Mouse (Mus musculus): ENCODE results near the gene Snn.
"Not testable (repeated sequence)": the region's sequence is repeated elsewhere in the genome, so short reads cannot be mapped to it uniquely, and the experiment has no call there.

The Snn gene

DNA sequence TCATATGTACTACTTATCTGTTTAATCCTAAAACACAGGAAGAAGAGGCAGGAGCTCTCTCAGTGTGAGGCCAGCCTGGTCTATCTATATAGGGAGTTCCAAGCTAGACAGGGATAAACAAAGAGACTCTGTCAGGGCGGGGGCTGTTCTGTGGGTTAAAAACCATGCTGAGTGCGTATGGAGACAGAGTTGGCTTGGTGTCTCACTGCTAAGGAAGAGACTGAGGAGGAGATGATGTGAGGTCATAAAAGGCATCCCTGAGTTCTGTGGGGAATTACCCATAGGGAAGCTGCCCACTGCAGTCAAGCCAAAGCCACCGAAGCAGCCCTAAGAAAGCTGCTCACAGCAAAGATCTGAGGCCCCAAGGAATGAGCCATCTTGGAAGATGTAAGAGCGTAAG lies at the start of gene Snn:
Gene Snn (plus strand): TSS at position 301 of the 400 bp plus-strand sequence.
- no peak for DNase-seq (ENCODE audit: inconsistent ontology term)

DNA sequence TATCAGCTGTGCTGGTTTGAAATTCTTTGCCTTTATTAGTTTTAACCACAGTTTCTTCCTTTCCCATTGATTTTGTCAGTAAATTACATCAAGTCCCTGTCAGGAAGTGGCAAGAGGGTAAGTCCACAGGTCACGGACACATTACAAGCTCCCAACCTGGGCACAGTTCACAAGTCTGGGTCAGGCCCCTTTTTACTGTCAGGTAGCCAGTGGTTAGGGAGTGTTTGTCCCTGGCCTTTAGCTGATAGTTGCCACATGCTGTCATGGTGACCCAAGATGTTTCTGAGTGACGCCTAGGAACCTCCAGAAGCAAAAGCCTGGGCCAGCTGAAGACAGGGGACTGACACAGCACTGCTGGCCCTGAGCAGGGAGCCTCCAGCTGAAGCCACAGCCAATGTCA lies 49.5 kb upstream of the Snn start:
- no peak for DNase-seq (ENCODE audit: inconsistent ontology term)

GRCm38 (mm10) chr16:11011939-11012338 lies 48.8 kb upstream of the Snn start:
- DNase-seq (ENCODE audit: inconsistent ontology term), result no peak

DNA sequence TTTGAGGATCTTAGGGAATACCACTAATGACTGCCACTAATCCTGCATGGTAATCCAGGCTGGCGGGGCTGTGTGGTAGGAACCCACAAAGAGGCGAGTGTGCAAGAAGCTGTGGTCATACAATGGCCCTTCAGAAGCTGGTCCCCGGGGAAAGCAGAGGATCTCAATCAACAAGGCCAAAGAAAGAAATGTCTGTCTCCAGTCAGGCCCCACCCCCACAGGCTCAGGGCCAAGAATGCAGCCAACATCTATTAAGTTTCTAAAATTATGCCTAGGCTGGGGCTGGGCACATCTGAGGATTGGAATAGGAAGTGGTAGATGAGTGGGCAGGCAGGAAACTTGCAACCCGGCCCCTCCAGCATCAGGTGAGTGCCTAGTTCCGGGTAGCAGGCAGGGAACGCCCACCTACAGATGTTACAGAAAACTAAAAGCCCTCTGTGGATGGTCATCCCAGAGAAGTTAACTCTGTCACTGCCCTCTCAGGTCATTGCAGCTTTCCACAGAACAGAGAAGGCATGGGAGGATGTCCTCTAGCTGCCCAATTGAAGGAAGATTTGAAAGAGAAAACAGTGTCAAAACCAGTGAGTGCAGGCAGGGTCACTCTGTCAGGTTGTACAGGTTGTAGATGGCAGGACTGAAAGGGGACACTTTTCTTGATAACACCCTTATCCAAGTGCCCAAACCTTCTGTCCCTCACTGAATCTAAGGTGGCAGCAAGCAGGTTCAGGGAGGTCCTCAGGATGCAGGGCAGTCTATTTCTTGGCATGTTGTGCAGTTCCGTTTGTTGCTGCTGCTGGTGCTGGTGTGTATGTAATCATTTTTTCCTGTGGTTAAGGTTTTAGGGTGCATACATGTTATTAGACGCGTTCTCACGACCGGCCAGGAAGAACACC lies 47.9 kb upstream of the Snn start:
- peak; percentile 96 for DNase-seq (ENCODE audit: inconsistent ontology term)

GRCm38 (mm10) chr16:11013464-11014147 lies 47.1 kb upstream of the Snn start:
- DNase-seq (ENCODE audit: inconsistent ontology term), result not testable (repeated sequence)

- no peak for DNase-seq (ENCODE audit: inconsistent ontology term)
These were observed 46.3 kb upstream of the Snn start for GRCm38 (mm10) chr16:11014407-11014806.

GRCm38 (mm10) chr16:11016353-11016752 lies 44.4 kb upstream of the Snn start:
- peak; percentile 90 for DNase-seq (ENCODE audit: inconsistent ontology term)

DNA sequence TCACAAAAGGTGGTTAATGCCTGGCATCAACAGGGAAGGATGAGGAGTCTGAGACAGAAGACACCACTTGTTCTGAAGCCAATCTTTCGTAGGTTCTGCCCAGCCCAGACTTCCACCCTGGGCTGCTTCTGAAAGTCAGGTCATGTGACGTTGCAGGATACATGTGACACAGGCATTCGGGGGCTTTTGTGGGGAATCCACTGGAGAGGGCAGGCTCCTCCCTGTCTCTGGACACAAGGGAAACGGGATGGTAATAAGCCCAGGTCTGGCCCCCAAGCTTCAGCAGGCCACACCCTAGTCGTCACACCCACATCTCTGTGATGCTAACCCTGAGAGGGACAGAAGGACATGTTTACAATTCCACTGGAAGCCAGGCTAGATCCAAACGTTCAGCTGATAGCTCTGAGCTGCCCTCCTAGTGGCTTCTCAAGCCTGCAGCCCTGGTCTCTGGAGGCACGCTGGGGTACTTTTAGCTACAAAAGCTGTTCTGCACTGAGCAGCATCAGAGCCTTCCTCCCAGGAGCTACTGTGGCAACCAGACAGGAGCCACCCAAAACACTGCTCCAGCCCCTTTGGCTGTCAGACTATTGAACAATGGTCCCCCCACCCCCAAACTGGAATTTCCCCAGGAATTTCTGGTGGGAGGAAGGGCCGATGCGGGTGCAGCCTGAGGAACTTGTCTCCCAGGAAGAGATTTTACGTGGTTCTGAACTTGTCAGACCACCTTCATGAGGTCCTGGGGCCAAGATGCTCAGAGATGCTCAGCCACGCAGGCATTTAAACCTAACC lies 42.7 kb upstream of the Snn start:
- peak; percentile 52 for DNase-seq (ENCODE audit: inconsistent ontology term)

DNA sequence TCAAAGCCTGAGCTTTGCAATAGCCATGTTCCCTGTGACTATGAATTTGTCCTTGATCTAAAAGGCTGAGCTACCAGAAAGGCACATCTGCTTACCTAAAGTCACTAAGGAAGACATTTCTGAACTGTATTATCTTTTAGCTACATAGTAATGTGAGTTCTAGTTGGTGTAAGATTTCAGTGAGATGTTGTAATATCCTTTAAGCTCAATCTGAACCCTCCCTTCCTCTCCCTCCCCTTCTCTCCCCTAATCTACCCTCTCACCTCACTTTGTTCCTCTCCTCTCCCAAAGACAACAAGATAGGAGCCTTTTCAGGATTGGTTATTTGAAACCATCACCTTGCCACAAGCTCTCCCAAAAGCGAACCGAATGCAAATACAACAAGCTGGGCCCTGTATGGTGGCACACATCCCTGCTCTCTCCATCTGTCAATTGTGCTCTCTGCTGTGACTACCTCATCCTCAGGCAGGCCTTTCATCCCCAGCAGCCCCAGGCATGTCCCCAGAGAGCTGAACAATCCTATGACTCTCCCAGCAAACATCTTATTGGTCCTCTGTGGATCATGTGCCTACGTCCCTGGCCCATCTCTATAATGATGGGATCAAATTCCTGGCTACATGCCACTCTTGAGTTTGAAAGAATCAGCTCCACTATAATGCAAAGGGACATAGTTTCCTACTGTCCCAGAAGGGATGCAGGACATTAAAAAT lies 39.2 kb upstream of the Snn start:
- peak; percentile 85 for DNase-seq (ENCODE audit: inconsistent ontology term)

- no peak for DNase-seq (ENCODE audit: inconsistent ontology term)
These were observed 38.6 kb upstream of the Snn start for GRCm38 (mm10) chr16:11022113-11022489.

DNA sequence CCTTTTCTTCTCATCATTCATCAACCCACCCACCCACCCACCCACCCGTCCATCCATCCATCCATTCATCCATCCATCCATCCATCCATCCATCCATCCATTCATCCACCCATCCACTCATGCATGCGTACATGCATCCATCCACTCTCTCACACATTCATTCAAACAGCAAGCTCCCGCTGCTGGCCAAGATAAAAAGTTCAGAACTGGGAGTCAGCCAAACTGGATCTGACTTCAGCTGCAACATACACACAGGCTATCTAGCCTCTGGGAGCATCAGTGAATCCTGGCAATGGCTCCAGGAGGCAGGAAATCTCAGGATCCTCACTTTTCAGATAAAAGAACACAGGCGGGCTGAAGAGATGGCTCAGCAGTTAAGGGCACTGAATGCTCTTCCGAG lies 37.1 kb upstream of the Snn start:
- DNase-seq (ENCODE audit: inconsistent ontology term), result no peak

DNA sequence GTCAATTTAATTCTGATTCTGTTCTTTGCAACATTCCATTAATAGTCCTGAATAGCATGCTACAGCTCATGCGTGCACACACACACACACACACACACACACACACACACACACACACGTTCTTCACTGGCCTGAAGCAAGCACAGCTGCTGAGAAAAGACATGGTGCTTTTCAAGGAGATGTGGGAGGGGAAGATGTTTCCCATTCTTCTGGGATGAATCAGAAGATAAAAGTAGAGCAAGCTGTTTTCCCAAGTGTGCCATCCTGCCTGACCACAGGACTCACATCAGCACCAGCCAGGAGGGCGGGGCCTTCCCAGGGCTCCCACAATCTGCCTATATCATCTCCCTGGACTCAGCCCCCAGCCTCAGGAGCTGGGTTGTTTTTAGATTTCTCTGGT lies 35.9 kb upstream of the Snn start:
- DNase-seq (ENCODE audit: inconsistent ontology term), result peak; percentile 95

GRCm38 (mm10) chr16:11028206-11028605 lies 32.5 kb upstream of the Snn start:
- DNase-seq (ENCODE audit: inconsistent ontology term), result peak; percentile 77

- no peak for DNase-seq (ENCODE audit: inconsistent ontology term)
These were observed 29.9 kb upstream of the Snn start for GRCm38 (mm10) chr16:11030844-11031243.

GRCm38 (mm10) chr16:11031320-11031719 lies 29.4 kb upstream of the Snn start:
- DNase-seq (ENCODE audit: inconsistent ontology term), result no peak

GRCm38 (mm10) chr16:11034193-11034803 lies 26.4 kb upstream of the Snn start:
- DNase-seq (ENCODE audit: inconsistent ontology term), result peak; percentile 88

GRCm38 (mm10) chr16:11035273-11035672 lies 25.5 kb upstream of the Snn start:
- no peak for DNase-seq (ENCODE audit: inconsistent ontology term)

GRCm38 (mm10) chr16:11035790-11036431 lies 24.8 kb upstream of the Snn start:
- peak; percentile 67 for DNase-seq (ENCODE audit: inconsistent ontology term)

GRCm38 (mm10) chr16:11040603-11041002 lies 20.1 kb upstream of the Snn start:
- DNase-seq (ENCODE audit: inconsistent ontology term), result no peak

GRCm38 (mm10) chr16:11043239-11043638 lies 17.5 kb upstream of the Snn start:
- no peak for DNase-seq (ENCODE audit: inconsistent ontology term)

- DNase-seq (ENCODE audit: inconsistent ontology term), result no peak
These were observed 14.3 kb upstream of the Snn start for GRCm38 (mm10) chr16:11046437-11046836.
